Mouse (Mus musculus): ENCODE results near the gene B230219D22Rik. TPM values are rescaled to one million over a fixed set of nuclear protein-coding genes. Genes with fewer than 3 reads are reported as not detected.
"Not testable (repeated sequence)": the region's sequence is repeated elsewhere in the genome, so short reads cannot be mapped to it uniquely, and the experiment has no call there.

B230219D22Rik gene
- 10 to 100 TPM; 77.3 to 82.3 TPM for total RNA-seq (2021)

DNA sequence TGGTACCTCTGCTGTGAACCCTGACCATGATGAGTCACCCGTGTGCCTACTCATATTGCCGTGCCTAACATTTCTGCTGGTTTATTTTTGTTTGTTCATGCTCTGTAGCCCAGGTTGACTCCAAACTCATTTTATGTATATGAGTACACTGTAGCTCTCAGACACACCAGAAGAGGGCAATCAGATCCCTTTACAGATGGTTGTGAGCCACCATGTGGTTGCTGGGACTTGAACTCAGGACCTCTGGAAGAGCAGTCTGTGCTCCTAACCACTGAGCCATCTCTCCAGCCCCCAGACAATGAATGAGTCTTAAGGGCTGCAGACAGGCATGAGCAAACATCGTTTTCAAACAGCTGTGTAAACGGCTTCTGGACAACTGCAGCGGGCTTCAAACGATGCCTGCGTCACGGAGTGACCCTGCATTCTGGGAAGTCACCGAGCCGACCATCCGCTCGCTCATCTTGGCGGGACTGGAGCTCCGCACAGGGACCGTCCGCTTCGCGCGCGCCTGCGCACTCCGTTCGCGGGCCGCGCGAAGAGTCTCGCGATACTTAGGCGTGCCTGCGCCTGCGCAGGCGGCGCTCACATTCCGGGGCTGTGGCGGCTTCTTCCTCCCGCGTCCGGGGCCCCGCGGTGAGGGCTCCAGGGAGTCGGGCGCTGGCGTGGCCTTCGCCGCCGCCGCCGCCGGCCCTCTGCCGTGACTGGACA is at the start of gene B230219D22Rik:
TSS of gene B230219D22Rik (plus strand) at position 590 of the 708 bp plus-strand sequence.
- DNase-seq, result peak; percentile 93

DNA sequence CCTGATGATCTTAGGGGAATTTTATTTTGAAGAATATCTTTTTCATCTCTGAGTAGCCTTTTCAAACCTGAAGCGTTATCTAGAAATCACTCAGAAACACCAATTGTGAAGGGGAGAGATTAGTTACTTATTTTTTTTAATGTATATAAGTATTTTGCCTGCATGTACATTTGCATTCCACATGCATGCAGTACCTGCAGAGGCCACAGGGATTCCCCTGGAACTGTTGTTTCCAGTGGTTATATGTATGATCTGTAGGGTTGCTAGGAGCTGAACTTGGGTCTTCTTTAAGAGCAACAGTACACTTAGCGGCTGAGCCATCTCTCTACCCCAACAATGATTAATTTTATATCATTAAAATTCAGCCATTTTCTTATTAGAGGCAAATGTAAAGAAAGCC is 48.4 kb upstream of the B230219D22Rik start:
- no peak for DNase-seq

DNA sequence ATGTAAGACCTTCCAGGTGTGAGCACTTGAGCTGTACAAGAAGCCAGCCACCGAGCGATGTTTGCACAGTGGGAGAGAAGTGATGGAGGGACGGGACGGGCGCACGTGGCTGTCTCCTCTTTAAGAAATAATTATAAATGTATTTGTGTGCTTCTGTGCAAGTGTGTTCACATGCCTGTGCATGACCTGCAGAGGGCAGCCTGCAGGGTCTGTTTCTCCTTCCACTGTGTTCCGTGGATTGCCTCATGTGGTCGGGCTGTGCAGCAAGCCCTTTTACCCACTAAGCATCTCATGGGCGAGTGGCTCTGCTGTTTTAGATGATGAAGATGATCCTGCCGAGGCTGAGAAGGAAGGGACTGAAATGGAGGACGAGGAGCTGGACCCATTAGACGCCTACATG is 42.8 kb upstream of the B230219D22Rik start:
- no peak for DNase-seq

DNA sequence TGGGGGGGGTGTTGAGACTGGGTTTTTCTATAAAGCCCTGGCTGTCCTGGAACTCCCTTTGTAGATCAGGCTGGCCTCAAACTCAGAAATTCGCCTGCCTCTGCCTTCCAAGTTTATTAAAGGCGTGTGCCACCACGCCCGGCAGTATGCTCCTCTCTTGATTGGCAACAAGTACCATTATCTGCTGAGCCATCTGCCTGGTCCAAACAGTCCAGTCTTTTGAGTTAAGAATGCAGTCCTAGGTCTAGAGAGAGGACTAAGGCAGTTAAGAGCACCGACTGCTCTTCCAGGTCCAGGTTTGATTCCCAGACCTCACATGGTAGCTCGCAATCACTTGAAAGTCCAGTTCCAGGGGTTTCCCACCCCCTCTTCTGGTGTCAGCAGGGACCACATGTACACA is 41.9 kb upstream of the B230219D22Rik start:
- DNase-seq, result no peak

DNA sequence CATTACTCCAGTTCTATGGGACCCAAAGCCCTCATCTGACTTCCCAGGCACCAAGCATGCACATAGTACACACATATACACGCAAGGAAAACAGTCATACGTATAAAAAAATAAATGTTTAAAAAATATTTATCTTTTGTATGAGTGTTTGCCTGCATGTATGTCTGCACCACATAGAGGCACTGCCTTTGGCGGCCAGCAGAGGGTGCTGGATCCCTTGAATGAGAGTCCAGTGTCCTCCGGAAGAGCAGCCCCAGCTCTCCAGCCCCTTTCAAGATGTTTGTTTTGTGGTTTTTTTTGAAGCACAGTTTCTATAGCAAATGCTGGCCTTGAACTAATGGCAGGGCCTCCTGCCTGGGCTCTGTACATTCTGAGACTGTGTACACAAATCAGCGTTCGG is 24.4 kb upstream of the B230219D22Rik start:
- peak; percentile 59 for DNase-seq

DNA sequence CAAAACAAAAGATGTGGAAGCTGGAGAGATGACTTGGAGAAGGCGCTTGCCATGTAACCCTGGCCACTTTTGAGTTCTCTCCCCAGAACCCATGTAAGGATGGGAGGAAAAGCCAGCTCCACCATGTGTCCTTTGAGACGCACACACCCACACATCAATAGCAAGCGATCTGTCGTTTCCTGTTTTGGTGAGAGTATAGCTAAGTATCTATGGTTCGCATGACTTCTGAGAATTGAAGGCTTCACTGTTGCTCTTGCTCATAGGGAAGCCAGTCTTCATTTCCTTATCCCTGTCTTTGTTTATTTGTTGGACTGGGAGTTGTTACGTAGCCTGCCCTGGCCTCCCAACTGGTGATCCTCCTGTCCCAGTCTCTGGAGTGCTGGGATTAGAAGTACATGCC is 20.2 kb upstream of the B230219D22Rik start:
- no peak for DNase-seq

DNA sequence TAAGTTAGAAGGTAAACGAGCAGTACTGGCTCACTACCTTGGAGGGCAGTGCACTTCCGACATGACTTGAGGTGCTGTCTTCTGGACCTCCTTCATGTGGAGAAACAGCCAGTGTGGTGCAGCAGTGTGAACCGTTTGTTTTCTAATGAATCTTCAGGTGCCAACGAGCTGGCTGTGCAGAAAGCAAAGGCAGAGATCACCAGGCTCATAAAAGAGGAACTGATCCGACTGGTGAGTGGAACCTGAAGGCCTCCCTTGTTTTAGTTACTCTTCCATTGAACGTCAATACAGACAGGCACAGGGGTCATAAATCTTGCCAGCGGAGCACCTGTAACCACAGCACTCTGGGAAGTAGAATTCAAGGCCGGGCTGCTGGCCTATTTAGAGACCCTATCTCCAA is 15.6 kb upstream of the B230219D22Rik start:
- no peak for DNase-seq

DNA sequence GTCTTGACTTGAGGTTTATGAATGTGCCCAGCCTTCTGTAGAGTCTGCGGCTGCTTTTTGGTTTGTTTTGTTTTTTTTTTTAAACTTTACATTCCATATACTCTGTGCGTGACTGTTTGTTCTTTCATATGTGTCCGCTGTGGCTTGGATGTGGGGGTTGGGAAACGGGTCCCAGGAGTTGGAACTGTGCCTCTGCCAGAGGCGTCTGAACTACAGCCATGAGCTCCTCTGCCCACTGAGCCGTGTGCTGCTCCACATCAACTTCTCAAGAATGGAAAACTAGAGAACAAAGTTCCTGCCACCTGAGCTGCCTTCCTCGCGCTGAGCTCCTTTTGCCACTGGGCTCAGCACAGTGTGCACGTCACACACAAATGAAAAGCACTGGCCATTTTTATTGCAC is 10.7 kb upstream of the B230219D22Rik start:
- no peak for DNase-seq

DNA sequence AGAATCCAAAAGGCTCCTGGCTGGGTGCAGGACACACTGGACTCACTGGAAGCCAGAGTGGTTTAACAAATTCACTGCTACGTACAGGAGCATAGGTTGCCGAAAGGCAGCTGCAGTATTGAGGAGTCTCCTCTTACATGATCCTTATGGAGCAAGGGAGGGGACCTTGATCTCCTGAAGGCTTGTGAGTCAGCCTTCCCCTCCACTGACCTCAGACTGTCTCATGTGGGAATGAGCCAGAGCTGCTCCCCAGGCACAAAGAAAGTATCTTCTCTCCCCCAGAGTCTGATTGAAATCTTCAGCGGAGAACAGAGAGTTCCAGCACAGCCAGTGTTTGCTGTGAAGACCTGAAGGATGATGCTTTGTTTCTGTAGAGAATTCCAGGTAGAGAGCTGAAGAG is 9.3 kb upstream of the B230219D22Rik start:
- DNase-seq, result no peak

DNA sequence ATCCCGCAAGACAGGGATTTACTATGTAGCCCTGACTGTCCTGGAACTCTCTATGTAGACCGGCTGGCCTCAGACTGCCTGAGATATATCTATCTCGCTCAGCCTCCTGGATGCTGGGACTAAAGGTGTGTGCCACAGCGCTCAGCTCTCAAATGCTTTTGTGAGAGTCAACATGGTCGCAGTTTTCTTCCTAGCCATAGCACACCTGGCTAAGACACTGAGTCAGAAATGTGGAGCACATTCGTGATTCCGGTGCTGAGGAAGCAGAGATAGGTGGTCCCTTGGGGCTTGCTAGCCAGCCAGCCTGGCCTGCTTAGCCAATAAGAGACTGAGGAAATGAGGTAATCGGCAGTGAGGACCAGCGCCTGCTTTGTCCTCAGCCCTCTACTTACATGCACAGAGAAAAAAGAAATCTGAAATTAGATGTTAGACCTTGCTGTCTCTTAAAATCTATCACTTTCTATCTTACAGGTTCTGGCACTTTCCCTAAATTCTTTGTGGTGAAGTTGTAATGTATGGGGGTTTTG is 6.8 kb upstream of the B230219D22Rik start:
- no peak for DNase-seq

DNA sequence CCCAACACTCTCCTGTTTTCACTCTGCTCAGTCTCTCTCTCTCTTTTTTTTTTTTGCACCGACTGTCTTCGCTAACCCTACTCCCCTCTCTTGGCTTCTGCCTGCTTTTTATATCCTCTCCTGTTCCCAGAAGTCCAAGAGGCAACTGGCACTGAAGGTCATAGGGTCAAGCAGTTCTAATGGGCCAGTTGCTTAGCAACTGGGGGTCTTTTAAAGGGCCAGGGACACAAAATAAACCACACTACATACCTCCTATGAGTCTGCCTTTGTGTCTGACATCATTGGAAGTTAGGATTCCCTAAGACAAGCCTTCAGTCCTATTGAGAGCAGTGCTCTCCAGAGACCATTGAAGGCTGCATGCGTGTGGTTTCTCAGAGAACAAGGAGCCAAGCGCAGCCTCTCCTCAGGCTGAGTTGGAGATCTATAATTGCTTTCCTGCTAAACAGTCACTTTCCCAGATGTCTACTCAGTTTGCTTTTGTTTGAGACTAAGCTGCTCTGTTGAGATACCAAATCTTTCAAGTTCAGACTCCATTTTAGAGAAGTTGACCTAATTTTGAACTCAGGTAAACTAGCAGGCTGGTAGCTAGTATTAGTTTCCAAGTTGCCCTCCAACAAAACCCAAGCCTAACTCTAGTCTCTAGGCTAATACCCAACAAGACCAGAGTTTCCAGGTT is 4.9 kb upstream of the B230219D22Rik start:
- no peak for DNase-seq

DNA sequence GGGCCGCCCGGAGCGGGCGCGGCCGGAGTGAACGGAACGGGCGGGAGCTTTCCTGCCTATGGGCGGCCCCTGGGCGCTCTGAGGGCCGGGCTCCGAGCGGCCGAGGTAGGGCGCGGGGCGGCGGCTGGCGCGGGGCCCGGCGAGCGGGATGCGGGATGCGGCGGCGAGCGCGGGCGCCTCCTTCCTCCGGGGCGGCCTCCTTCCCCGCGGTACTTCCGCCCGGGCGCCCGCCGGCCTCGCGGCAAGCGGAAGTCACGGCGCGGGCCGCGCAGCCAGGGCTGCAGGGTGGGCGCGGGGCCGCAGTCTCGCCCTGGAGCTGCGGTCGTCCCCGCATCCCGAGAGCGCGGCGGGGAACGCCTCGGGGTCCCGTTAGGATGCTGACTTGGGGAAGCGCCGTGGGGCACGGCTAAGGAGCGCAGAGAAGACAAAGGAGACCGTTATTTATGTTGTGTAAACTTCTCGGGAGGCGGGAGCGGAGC is 358 bp downstream of the B230219D22Rik start:
- DNase-seq, result no peak

DNA sequence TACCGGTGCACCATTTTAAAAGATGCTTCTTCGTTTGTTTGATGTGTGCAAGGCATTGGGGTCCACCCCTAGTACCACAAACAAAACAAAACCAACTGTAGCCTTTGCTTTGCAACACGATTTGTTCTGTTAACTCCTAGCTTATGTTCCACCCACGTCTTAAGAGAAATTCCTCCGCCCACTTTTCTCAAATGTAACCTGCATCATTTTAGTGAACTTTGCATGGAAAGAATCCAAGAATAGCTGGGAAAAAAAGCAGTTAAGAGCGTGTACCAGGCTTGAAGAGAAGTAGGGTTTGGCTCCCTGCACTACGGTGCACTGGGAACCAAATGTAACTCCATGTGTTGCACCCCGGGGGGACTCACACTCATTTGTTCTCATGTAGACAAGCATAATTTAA is 1.2 kb downstream of the B230219D22Rik start:
- no peak for DNase-seq

DNA sequence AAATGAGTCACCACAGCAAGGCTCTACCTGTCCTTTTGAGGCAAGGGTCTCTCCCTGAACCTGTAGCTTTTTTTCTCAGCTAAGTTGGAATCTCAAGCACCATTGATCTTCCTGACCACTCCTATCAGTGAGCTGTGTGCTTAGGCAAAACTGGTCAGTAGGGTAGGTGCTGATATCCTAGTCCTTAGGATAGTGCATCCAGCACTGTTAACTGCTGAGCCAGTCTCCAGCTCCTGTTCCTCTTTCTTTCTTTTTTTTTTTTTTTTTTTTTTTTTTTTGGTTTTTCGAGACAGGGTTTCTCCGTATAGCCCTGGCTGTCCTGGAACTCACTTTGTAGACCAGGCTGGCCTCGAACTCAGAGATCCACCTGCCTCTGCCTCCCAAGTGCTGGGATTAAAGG is 3.1 kb downstream of the B230219D22Rik start:
- DNase-seq, result not testable (repeated sequence)

DNA sequence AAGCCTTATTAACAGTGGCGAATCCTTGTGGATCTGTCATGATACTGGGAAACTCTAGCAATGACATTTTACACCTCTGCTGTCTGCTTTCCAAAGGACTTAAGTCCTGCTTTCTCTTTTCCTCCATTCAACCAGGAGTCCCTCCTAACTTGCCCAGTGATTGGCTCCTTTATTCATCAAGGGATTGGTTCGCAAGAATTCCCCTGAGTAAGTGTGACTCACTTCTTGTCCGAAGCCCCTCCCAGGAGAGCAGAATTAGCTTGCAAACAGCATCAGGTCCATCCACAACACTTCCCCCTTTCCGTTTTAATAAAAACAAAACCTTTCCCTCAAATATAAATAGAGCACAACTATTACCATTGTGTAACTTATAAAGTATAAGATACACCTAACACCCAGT is 11.4 kb downstream of the B230219D22Rik start:
- DNase-seq, result no peak

DNA sequence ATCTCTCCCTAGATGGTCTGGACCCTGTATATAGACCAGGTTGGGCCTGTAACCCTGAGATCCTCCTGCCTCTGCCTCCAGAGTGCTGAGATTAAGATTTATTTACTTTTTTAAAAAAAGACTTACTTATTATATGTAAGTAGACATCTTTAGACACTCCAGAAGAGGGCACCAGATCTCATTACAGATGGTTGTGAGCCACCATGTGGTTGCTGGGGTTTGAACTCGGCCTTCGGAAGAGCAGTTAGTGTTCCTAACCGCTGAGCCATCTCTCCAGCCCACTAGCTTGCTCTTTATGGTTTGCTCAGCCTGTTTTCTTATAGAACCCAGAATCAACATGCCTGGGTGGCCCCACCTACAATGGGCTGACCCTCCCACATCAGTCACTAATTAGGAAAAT is 19.9 kb downstream of the B230219D22Rik start:
- DNase-seq, result no peak

DNA sequence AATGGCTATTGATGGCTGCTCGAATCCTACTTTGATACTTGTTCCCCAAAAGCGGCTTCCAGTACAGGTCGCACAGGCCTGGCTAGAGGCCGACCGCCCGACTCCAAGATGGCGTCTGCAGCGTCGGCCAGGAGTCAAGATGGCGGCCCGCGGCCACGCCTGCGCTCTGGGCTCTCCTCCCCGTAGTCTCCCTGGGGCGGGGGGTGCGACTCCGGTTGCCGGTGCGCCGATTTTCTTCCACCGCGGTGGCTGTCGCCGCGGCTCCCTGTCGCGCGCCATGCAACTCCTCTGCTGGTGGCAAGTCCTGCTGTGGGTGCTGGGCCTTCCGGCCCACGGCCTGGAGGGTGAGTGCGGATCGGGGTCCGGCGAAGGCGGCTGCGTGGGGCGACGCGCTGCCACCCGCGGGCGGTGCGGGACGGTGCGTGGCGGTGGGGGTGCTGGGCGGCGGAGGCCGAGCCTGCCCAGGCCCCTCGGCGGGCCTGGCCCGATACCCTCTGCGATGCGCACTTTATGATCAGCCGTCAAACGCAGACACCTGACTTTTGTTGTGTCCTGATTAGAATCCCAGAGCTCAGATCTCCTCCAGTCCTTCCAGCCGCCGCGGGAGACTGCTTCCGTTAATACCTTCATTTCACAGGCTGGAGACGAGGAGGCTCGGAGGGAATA is 21.7 kb downstream of the B230219D22Rik start, which contains the start of gene Txndc15:
TSS of gene Txndc15 (plus strand) at position 150 of the 666 bp plus-strand sequence.
- peak; percentile 93 for DNase-seq

DNA sequence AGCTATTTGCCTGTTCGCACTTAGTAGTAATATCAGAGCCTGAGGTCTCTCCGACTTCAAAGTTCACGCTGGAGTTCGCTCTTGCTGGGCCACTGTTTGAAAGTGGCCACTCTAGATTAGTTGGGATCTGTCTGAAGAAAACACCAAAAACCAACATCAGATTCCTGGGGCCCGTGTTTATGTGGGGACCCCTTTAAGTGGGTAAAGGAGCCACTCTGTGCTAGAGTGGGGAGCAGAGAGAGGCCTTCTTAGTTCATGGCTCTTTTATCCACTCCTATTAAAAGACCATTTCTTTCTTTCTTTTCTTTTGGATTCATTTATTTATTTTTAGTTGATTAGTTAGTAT is 22.2 kb downstream of the B230219D22Rik start:
- no peak for DNase-seq

DNA sequence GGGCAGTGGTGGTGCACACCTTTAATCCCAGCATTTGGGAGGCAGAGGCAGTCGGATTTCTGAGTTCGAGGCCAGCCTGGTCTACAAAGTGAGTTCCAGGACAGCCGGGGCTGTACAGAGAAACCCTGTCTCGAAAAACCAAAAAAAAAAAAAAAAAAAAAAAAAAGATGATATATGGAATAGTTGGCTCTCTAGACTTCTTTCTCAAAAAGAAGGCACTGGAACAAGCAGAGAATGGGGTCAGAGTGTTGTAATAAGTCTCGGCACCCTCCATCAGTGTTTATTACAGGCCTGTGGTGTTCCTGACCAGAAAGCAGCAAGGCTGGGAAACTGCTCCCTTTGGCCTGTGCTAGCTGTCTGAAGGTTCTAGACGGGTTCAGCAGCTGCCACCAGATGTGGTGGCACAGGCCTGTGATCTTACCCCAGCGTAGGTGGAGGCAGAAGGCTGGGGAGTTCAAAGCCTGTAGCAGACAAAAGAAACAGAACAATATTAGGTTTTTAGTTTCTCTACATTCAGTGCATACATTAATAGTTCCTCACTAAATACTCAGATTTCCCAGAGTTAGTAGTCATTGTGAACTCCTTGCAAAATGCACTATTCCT is 23.1 kb downstream of the B230219D22Rik start:
- no peak for DNase-seq

DNA sequence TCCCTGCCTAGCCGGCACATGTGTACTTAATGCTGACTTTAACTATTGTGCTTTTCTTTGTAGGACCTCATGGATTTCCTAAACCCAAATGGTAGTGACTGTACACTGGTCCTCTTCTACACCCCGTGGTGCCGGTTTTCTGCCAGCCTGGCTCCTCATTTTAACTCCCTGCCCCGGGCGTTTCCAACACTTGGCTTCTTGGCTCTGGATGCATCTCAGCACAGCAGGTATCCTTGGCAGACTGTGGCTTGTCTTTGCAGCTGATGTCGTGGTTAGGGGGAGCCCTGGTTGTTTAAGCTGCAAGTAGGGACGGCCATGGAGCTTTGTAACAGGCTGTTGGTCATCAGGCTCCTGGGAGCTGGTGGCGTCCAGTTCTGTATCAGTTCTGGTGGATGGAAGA is 28.6 kb downstream of the B230219D22Rik start:
- DNase-seq, result no peak

DNA sequence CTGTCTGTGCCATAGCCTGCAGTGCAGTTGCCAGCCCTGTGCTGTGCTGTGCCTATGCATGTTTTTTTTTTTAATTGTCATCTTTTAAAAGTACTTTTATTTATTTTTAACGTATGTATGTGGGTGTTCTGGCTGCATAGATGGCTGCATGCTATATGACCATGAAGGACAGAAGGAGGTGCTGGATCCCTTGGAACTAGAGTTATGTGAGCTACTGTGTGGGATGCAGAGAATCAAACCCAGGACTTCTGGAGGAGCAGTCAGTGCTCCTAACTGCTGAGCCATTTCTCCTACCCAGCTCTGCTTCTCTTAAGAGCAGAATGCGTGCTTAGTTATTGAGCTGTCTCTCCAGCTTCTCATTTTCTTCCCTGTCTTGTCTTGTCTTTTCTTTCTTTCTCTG is 29.1 kb downstream of the B230219D22Rik start:
- DNase-seq, result no peak

DNA sequence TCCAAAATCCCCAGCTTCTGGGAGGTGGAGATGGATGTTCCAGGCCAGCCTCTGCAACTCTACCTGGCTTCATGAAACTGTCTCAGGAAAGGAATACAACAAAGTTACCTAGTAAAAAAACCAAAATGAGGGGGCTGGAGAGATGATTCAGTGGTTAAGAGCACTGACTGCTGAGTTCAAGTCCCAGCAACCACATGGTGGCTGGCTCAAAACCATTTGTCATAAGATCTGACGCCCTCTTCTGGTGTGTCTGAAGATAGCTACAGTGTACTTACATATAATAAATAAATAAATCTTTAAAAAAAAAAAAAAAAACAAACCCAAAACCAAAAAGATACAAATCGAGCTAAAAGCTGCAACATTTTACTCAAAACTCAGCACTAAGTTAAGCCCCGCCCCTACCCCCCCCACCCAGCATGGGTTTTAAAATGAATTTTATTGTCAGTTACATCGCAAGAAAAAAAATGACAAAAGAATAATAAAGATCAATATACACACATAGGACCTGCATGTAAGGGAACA is 33.7 kb downstream of the B230219D22Rik start:
- DNase-seq, result no peak
